Mouse (Mus musculus) heart, adult 2 months (tissue): Measurements from ENCODE around the gene Cldn24. TPM values are rescaled to one million over a fixed set of nuclear protein-coding genes. Genes with fewer than 3 reads are reported as not detected.
"Not testable (repeated sequence)": the region's sequence is repeated elsewhere in the genome, so short reads cannot be mapped to it uniquely, and the experiment has no call there.

Source experiments
- DNase-seq, 2 experiments: peaks; one replicate each; pipeline ENCODE4 v3.0.0; 2021
- H3K27ac ChIP-seq: fragments of 200-600 bp; 2 replicates; pipeline ENCODE4 v1.8.1; 2022
- H3K27me3 ChIP-seq: fragments of 200-500 bp; 2 replicates; pipeline ENCODE4 v1.6.1; 2012; ENCODE audit warnings: mild to moderate bottlenecking, low read length, inconsistent platforms, mixed read lengths; ENCODE audit not compliant: control insufficient read depth, insufficient read depth
- H3K36me3 ChIP-seq: fragments of 200-500 bp; 2 replicates; pipeline ENCODE4 v1.6.1; 2012; ENCODE audit warnings: low read length, inconsistent platforms; ENCODE audit not compliant: control insufficient read depth, insufficient read depth
- H3K4me1 ChIP-seq: fragments of 200-500 bp; 2 replicates; pipeline ENCODE4 v1.6.1; 2011; ENCODE audit warnings: low read length; ENCODE audit not compliant: control insufficient read depth, insufficient read depth
- H3K4me3 ChIP-seq: fragments of 200-600 bp; 2 replicates; pipeline ENCODE4 v1.8.1; 2022
- H3K79me2 ChIP-seq: fragments of 200-500 bp; replicated peaks from 2 replicates; pipeline ENCODE4 v1.6.1; 2012; ENCODE audit warnings: mild to moderate bottlenecking, inconsistent platforms, low read length, moderate library complexity, mixed read lengths; ENCODE audit not compliant: control insufficient read depth, insufficient read depth
- H3K9ac ChIP-seq: fragments of 200-500 bp; 2 replicates; pipeline ENCODE4 v1.6.1; 2012; ENCODE audit warnings: low read depth, mild to moderate bottlenecking, control low read depth, inconsistent platforms, low read length, mixed read lengths
- CTCF ChIP-seq: fragments of 200-600 bp; IDR thresholded peaks from 2 replicates; pipeline ENCODE4 v1.8.1; 2022; ENCODE audit warnings: antibody characterized with exemption, mild to moderate bottlenecking, moderate library complexity
- EP300 ChIP-seq: fragments of 200-500 bp; IDR thresholded peaks from 2 replicates; pipeline ENCODE4 v1.6.1; 2011; ENCODE audit warnings: low read depth, low read length, control low read depth; ENCODE audit not compliant: insufficient read depth
- POLR2A ChIP-seq: fragments of 200-500 bp; IDR thresholded peaks from 2 replicates; pipeline ENCODE4 v1.6.1; 2011; ENCODE audit warnings: mild to moderate bottlenecking, low read depth, low read length, control low read depth; ENCODE audit not compliant: insufficient read depth
- WGBS: fragments of 180-500 bp; shearing (Covaris S2); methylation state at CpG from one replicate; pipeline ENCODE4 v1.1.7; 2018; 5-methylcytosine and 5-hydroxymethylcytosine counted together
- intact Hi-C: fragments of 180-260 bp; cut with DNase I; formaldehyde crosslinking; loops from one replicate; pipeline ENCODE4 v1.15.1; 2025
- polyA plus RNA-seq: library from polyadenylated mRNA; depleted of rRNA; stranded (reverse); fragments of >200 nt; gene quantifications from 2 replicates; pipeline ENCODE4 v1.2.3, GENCODE M21; 2012
- total RNA-seq, 2 experiments: library from RNA; stranded (reverse); gene quantifications; 2 replicates each; pipeline ENCODE4 v1.2.3; 2021

Gene Cldn24
- total and polyA plus RNA-seq, 3 experiments, result not detected

- Histone ChIP-seq H3K4me1 (no peaks in the 10 kb centered on the region), H3K4me3 (no peak overlapping the region), H3K27ac (no peak overlapping the region), H3K27me3 (no peaks in the 10 kb centered on the region), H3K9ac (no peak overlapping the region), H3K79me2 (no peaks in the 10 kb centered on the region), H3K36me3 (no peaks in the 10 kb centered on the region)
- TF ChIP-seq EP300 (no peak), CTCF (no peak), POLR2A (no peak)
- intact Hi-C loops, result no loop called here
- WGBS, result 90% methylated on average over 20 of the region's 20 CpGs
- DNase-seq, result peak in 1 of 2 experiments; percentile 10
These were observed 800 bp upstream of the Cldn24 start for GRCm38 (mm10) chr8:47820914-47821772.

- H3K4me3 ChIP-seq, H3K27ac ChIP-seq, intact Hi-C loops, H3K79me2 ChIP-seq, H3K27me3 ChIP-seq, H3K4me1 ChIP-seq, H3K36me3 ChIP-seq, H3K9ac ChIP-seq: not testable (repeated sequence)
- peak in 1 of 2 experiments; percentile 8 for DNase-seq
- WGBS, result 65% methylated on average over 7 of the region's 9 CpGs
These were observed 598 bp downstream of the Cldn24 start for GRCm38 (mm10) chr8:47822541-47822940.

GRCm38 (mm10) chr8:47823777-47824176 lies 1.8 kb downstream of the Cldn24 start:
- DNase-seq, result peak in 1 of 2 experiments; percentile 14
- Histone ChIP-seq H3K27me3 (no peaks in the 10 kb centered on the region), H3K27ac (no peak overlapping the region), H3K79me2 (no peaks in the 10 kb centered on the region), H3K36me3 (no peaks in the 10 kb centered on the region), H3K4me1 (no peaks in the 10 kb centered on the region), H3K4me3 (no peak overlapping the region), H3K9ac (no peak overlapping the region)
- intact Hi-C loops, result no loop called here
- no peak for TF ChIP-seq EP300
- TF ChIP-seq POLR2A, result no peak
- no peak for TF ChIP-seq CTCF
- WGBS, result 73% methylated on average over 10 of the region's 10 CpGs

DNA sequence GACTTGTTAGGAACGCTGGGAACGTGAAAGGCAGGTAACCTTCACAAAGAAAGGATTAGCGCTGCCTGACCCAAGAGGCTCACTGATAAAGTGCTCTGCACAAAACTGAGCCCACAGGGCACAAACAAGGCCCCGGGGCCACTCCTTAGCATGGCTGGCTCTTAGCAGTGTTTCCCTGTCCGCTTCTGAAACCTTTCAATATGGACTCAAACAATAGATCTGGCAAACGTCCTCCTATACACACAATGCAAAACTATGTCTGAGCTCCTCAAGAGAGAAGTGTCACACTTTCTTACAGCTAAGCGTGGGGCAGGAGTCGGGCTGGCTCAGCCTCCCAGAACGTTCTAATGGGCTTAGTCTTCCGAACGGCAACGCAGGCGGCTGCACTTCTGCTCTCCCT lies 2.2 kb downstream of the Cldn24 start, which contains the start of gene Cldn22:
Cldn22 (plus strand) TSS at position 301 of the 400 bp plus-strand sequence.
- Histone ChIP-seq H3K4me3 (no peak within 1 kb of the TSS), H3K9ac (no peak within 1 kb of the TSS), H3K27me3 (no peaks in the 10 kb centered on the region), H3K4me1 (no peaks in the 10 kb centered on the region), H3K79me2 (no peaks in the 10 kb centered on the region), H3K36me3 (no peaks in the 10 kb centered on the region), H3K27ac (no peak within 1 kb of the TSS)
- WGBS, result 78% methylated on average over 13 of the region's 13 CpGs
- intact Hi-C loops, result no loop called here
- TF ChIP-seq CTCF, result no peak
- TF ChIP-seq EP300, result no peak
- no peak for TF ChIP-seq POLR2A
- DNase-seq, result peak in 1 of 2 experiments; percentile 19

- 40% methylated on average over 5 of the region's 5 CpGs for WGBS
- Histone ChIP-seq H3K4me1 (no peaks in the 10 kb centered on the region), H3K79me2 (no peaks in the 10 kb centered on the region), H3K27me3 (no peaks in the 10 kb centered on the region), H3K27ac (no peak overlapping the region), H3K9ac (no peak overlapping the region), H3K36me3 (no peaks in the 10 kb centered on the region), H3K4me3 (no peak overlapping the region)
- no peak for TF ChIP-seq EP300
- no peak for TF ChIP-seq POLR2A
- TF ChIP-seq CTCF, result no peak
- DNase-seq, result peak in 1 of 2 experiments; percentile 28
- intact Hi-C loops, result loop anchor here (5.0 kb wide), 1 partner anchor 83 kb away; no protein-coding TSS in a partner anchor
These were observed 3.7 kb downstream of the Cldn24 start for GRCm38 (mm10) chr8:47825596-47825995.

DNA sequence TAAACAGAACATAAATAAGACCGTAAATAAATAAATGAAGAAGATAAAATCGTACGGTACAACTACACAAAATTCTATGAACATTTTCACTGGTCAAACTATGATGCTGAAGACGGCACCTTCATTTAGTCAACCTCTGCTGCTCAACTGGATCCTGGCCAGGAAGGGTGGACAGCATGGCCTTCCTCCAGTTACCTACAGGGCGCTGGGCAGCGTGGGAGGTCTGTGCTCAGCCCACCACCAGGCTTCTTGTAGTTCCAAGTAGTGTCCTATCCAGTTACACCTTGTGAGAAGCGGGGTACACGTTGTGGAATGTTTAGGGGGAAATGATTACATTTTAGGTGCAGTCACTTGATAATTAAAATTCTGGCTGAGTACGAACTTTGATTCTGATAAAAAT lies 5.0 kb downstream of the Cldn24 start:
- TF ChIP-seq CTCF, result no peak
- no peak for TF ChIP-seq EP300
- no peak for TF ChIP-seq POLR2A

More for the DNA sequence above, 5.0 kb downstream of the Cldn24 start:
- no peaks in the 10 kb centered on the region for H3K36me3 ChIP-seq
- H3K9ac ChIP-seq, result no peak overlapping the region
- H3K27me3 ChIP-seq, result no peaks in the 10 kb centered on the region
- intact Hi-C loops, result loop anchor here (5.0 kb wide), 1 partner anchor 85 kb away; no protein-coding TSS in a partner anchor
- DNase-seq, result peak in 1 of 2 experiments; percentile 8
- no peak overlapping the region for H3K27ac ChIP-seq
- no peaks in the 10 kb centered on the region for H3K79me2 ChIP-seq
- no peak overlapping the region for H3K4me3 ChIP-seq
- WGBS, result 89% methylated on average over 9 of the region's 9 CpGs
- H3K4me1 ChIP-seq, result no peaks in the 10 kb centered on the region
